Mouse (Mus musculus) myocyte (in vitro differentiated cells): ENCODE measurements around the gene Srsf3.

Experiments used
- MYOD1 ChIP-seq, 3 experiments: IDR thresholded peaks; one replicate each; pipeline ENCODE4 v1.6.1; 2011; ENCODE audit warnings: control low read depth in 2 of 3, low read depth in 2 of 3, mild to moderate bottlenecking in 2 of 3, moderate library complexity in 1 of 3; ENCODE audit not compliant: insufficient read length in 2 of 3, control insufficient read depth in 1 of 3
- POLR2A ChIP-seq: IDR thresholded peaks from one replicate; pipeline ENCODE4 v1.6.1; 2011; ENCODE audit warnings: low read depth, mild to moderate bottlenecking, control low read depth, moderate library complexity; ENCODE audit not compliant: insufficient read length
- POLR2AphosphoS2 ChIP-seq: IDR thresholded peaks from one replicate; pipeline ENCODE4 v1.6.1; 2011; ENCODE audit warnings: low read depth, control low read depth; ENCODE audit not compliant: insufficient read length
- SRF ChIP-seq: IDR thresholded peaks from one replicate; pipeline ENCODE4 v1.6.1; 2011; ENCODE audit warnings: low read depth; ENCODE audit not compliant: control insufficient read depth, insufficient read length

GRCm38 (mm10) chr17:29039351-29039750 lies 6.9 kb downstream of the Srsf3 start:
- peak; percentile 50 for TF ChIP-seq POLR2A
- TF ChIP-seq MYOD1 (IDR thresholded peaks at IDR 0.05; ENCODE audit: control insufficient read depth in 1 of 3, insufficient read length in 2 of 3, low read depth in 2 of 3), result no peak
- no peak for TF ChIP-seq SRF
- peak; percentile 82 for TF ChIP-seq POLR2AphosphoS2
